Comparison of ENCODE assay signal across 22 mouse cellular contexts in the genomic region with DNA sequence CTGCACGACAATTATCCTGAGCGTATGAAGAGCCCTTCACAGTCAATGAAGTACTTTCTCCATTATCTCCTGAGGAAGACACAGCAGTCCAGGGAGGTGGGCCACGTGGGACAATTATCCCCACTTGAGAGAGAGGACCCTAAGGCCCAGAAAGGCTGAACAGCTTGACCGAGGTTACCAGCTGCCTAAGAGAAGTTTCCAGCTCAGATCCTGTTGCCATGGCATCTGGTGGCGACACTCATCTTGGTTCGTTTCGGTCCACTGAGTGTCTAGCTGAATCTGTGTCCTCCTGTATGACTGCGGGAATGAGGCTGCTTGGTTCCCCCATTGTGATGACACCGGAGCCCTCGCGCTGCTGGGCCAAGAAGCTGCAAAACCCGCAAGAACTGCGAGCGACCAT.
DNase-seq lines count a peak whose midpoint lies in the region; ATAC-seq lines count a peak whose summit lies in the region.
"Had no signal": no experiment of that assay in that cellular context is flagged by ENCODE, and none has a peak within 500 bp of the region (broad histone marks: within the 10 kb centered on the region; RNA-seq: fewer than 3 reads in every experiment).

No protein-coding gene starts in this region.

- no peaks in the 10 kb centered on the region for H3K27me3 ChIP-seq in forebrain, embryonic 14.5 days (replicated peaks; ENCODE audit: control insufficient read depth, insufficient read depth, low read length)
- no peaks in the 10 kb centered on the region for H3K27me3 ChIP-seq in forebrain, embryonic 13.5 days
- no peaks in the 10 kb centered on the region for H3K27me3 ChIP-seq in neural tube, embryonic 14.5 days (ENCODE audit: control insufficient read depth, insufficient read depth, low read length)
- H3K27me3 ChIP-seq in neural tube, embryonic 15.5 days (replicated peaks): no peaks in the 10 kb centered on the region
- H3K27me3 ChIP-seq in midbrain, embryonic 15.5 days (replicated peaks): no peaks in the 10 kb centered on the region
- H3K27me3 ChIP-seq in heart, embryonic 12.5 days (replicated peaks): peaks cover 9% of the 10 kb centered on the region; the same call in 1 of the 2 replicates
- H3K27me3 ChIP-seq: forebrain, embryonic 15.5 days; neural tube, embryonic 13.5 days had no signal

- ATAC-seq in forebrain, embryonic 14.5 days: no peak
- ATAC-seq in forebrain, embryonic 13.5 days: no peak
- ATAC-seq in neural tube, embryonic 14.5 days (ENCODE audit: low read depth): 0 out of 2 replicates have a peak, but pooled peaks have one; percentile 19
- no peak for ATAC-seq in neural tube, embryonic 15.5 days (ENCODE audit: low FRiP score)
- no peak for ATAC-seq in midbrain, embryonic 15.5 days (replicated peaks)
- no peak for ATAC-seq in heart, embryonic 12.5 days (ENCODE audit: insufficient number of reproducible peaks, low FRiP score)
- ATAC-seq: forebrain, embryonic 15.5 days; lung, postnatal 0 days had no signal

- no peaks in the 10 kb centered on the region for H3K9me3 ChIP-seq in forebrain, embryonic 14.5 days (replicated peaks; ENCODE audit: control insufficient read depth, low read length)
- no peaks in the 10 kb centered on the region for H3K9me3 ChIP-seq in forebrain, embryonic 13.5 days (replicated peaks)
- H3K9me3 ChIP-seq in neural tube, embryonic 14.5 days (ENCODE audit: control insufficient read depth, low read length): no peaks in the 10 kb centered on the region
- no peaks in the 10 kb centered on the region for H3K9me3 ChIP-seq in neural tube, embryonic 15.5 days (replicated peaks)
- no peaks in the 10 kb centered on the region for H3K9me3 ChIP-seq in midbrain, embryonic 15.5 days
- no peaks in the 10 kb centered on the region for H3K9me3 ChIP-seq in heart, embryonic 12.5 days (replicated peaks)
- H3K9me3 ChIP-seq: forebrain, embryonic 15.5 days; heart, embryonic 13.5 days; neural tube, embryonic 13.5 days had no signal

- H3K27ac ChIP-seq in forebrain, embryonic 14.5 days (ENCODE audit: low read depth, low read length): no peak overlapping the region
- H3K27ac ChIP-seq in forebrain, embryonic 13.5 days: no peak overlapping the region
- no peak overlapping the region for H3K27ac ChIP-seq in neural tube, embryonic 14.5 days (ENCODE audit: low read depth, low read length)
- H3K27ac ChIP-seq in neural tube, embryonic 15.5 days (replicated peaks): no peak overlapping the region
- 0 out of 2 replicates have a peak overlapping the region, but pooled peaks have one; percentile 42 for H3K27ac ChIP-seq in midbrain, embryonic 15.5 days
- H3K27ac ChIP-seq in heart, embryonic 12.5 days (ENCODE audit: poor library complexity, severe bottlenecking): no peak overlapping the region
- H3K27ac ChIP-seq: forebrain, embryonic 15.5 days; heart, embryonic 13.5 days; macrophage; neural tube, embryonic 13.5 days had no signal

- no peak overlapping the region for H3K4me3 ChIP-seq in forebrain, embryonic 14.5 days (ENCODE audit: low read depth, low read length)
- H3K4me3 ChIP-seq in forebrain, embryonic 13.5 days: no peak overlapping the region
- H3K4me3 ChIP-seq in neural tube, embryonic 14.5 days (ENCODE audit: low read depth, low read length): no peak overlapping the region
- no peak overlapping the region for H3K4me3 ChIP-seq in neural tube, embryonic 15.5 days (replicated peaks)
- H3K4me3 ChIP-seq in midbrain, embryonic 15.5 days: no peak overlapping the region
- no peak overlapping the region for H3K4me3 ChIP-seq in heart, embryonic 12.5 days
- H3K4me3 ChIP-seq: forebrain, embryonic 15.5 days; heart, embryonic 13.5 days; myocyte; neural tube, embryonic 13.5 days had no signal

- no peaks in the 10 kb centered on the region for H3K4me1 ChIP-seq in forebrain, embryonic 14.5 days (ENCODE audit: control insufficient read depth, insufficient read depth, low read length)
- H3K4me1 ChIP-seq in forebrain, embryonic 13.5 days: 0 out of 2 replicates have a peak, but pooled peaks cover 4% of the 10 kb centered on the region
- H3K4me1 ChIP-seq in neural tube, embryonic 14.5 days (ENCODE audit: control insufficient read depth, insufficient read depth, low read length): no peaks in the 10 kb centered on the region
- H3K4me1 ChIP-seq in neural tube, embryonic 15.5 days: peaks cover 12% of the 10 kb centered on the region
- H3K4me1 ChIP-seq in midbrain, embryonic 15.5 days: peaks cover 3% of the 10 kb centered on the region; the same call in 1 of the 2 replicates
- H3K4me1 ChIP-seq in heart, embryonic 12.5 days (replicated peaks): no peaks in the 10 kb centered on the region
- H3K4me1 ChIP-seq: forebrain, embryonic 15.5 days; heart, embryonic 13.5 days had no signal

- H3K9ac ChIP-seq in forebrain, embryonic 14.5 days (ENCODE audit: low read length): no peak overlapping the region
- H3K9ac ChIP-seq in forebrain, embryonic 13.5 days: no peak overlapping the region
- no peak overlapping the region for H3K9ac ChIP-seq in neural tube, embryonic 14.5 days (replicated peaks; ENCODE audit: low read depth, low read length)
- H3K9ac ChIP-seq in neural tube, embryonic 15.5 days (replicated peaks): no peak overlapping the region
- no peak overlapping the region for H3K9ac ChIP-seq in midbrain, embryonic 15.5 days
- no peak overlapping the region for H3K9ac ChIP-seq in heart, embryonic 12.5 days
- H3K9ac ChIP-seq: forebrain, embryonic 15.5 days; heart, embryonic 13.5 days; neural tube, embryonic 13.5 days had no signal

- peak; percentile 7 for DNase-seq in forebrain, embryonic 14.5 days (ENCODE audit: low spot score)
- no peak for DNase-seq in cerebellum, postnatal 36 days
- no peak for DNase-seq in spleen, postnatal 4 days (ENCODE audit: low spot score in 2 of 2)
- DNase-seq: adrenal gland, postnatal 14 days; cerebellum, adult 18-20 months; cerebellum, postnatal 14 days; gastrocnemius, postnatal 10 days; heart, postnatal 14 days; kidney, adult 18-20 months; spleen, adult 18-20 months; thymus, postnatal 14 days had no signal

- H3K4me2 ChIP-seq in forebrain, embryonic 14.5 days (ENCODE audit: low read length): no peak overlapping the region
- H3K4me2 ChIP-seq in forebrain, embryonic 13.5 days: no peak overlapping the region
- no peak overlapping the region for H3K4me2 ChIP-seq in neural tube, embryonic 14.5 days (ENCODE audit: low read depth, low read length)
- no peak overlapping the region for H3K4me2 ChIP-seq in neural tube, embryonic 15.5 days
- H3K4me2 ChIP-seq in midbrain, embryonic 15.5 days: no peak overlapping the region
- no peak overlapping the region for H3K4me2 ChIP-seq in heart, embryonic 12.5 days
- H3K4me2 ChIP-seq: forebrain, embryonic 15.5 days; heart, embryonic 13.5 days; neural tube, embryonic 13.5 days had no signal

- H3K36me3 ChIP-seq in forebrain, embryonic 14.5 days (ENCODE audit: control insufficient read depth, insufficient read depth, low read length): no peaks in the 10 kb centered on the region
- no peaks in the 10 kb centered on the region for H3K36me3 ChIP-seq in forebrain, embryonic 13.5 days (ENCODE audit: poor library complexity, severe bottlenecking)
- no peaks in the 10 kb centered on the region for H3K36me3 ChIP-seq in neural tube, embryonic 14.5 days (ENCODE audit: control insufficient read depth, insufficient read depth, low read length)
- H3K36me3 ChIP-seq in neural tube, embryonic 15.5 days: no peaks in the 10 kb centered on the region
- H3K36me3 ChIP-seq in midbrain, embryonic 15.5 days (replicated peaks): no peaks in the 10 kb centered on the region
- no peaks in the 10 kb centered on the region for H3K36me3 ChIP-seq in heart, embryonic 12.5 days
- H3K36me3 ChIP-seq: forebrain, embryonic 15.5 days; heart, embryonic 13.5 days; neural tube, embryonic 13.5 days had no signal

- WGBS in forebrain, embryonic 14.5 days: 78% methylated on average over 14 of the region's 14 CpGs
- WGBS in forebrain, embryonic 13.5 days: 82% methylated on average over 14 of the region's 14 CpGs
- WGBS in neural tube, embryonic 14.5 days: 71% methylated on average over 14 of the region's 14 CpGs
- 61% methylated on average over 14 of the region's 14 CpGs for WGBS in neural tube, embryonic 15.5 days
- 56% methylated on average over 14 of the region's 14 CpGs for WGBS in midbrain, embryonic 15.5 days
- WGBS in heart, embryonic 12.5 days: 83% methylated on average over 14 of the region's 14 CpGs
